Mouse (Mus musculus) stomach, embryonic 16.5 days (tissue): ENCODE data around the gene Plk5. TPM values are rescaled to one million over a fixed set of nuclear protein-coding genes. Genes with fewer than 3 reads are reported as not detected.

Experiments used
- ATAC-seq: fragments of 200-750 bp; cut with Nextera tagmentation; 2 replicates; pipeline ENCODE4 v1.8.0; 2017; ENCODE audit warnings: moderate number of reproducible peaks, moderate TSS enrichment; ENCODE audit not compliant: insufficient read depth, low FRiP score
- H3K27ac ChIP-seq: fragments of 300-500 bp; sonication (generic); 2 replicates; pipeline ENCODE4 v1.5.1; 2014; ENCODE audit warnings: low read length
- H3K27me3 ChIP-seq: fragments of 300-500 bp; sonication (generic); 2 replicates; pipeline ENCODE4 v1.6.1; 2014; ENCODE audit warnings: low read length, control low read depth, mixed read lengths; ENCODE audit not compliant: control insufficient read depth, insufficient read depth
- H3K36me3 ChIP-seq: fragments of 300-500 bp; sonication (generic); 2 replicates; pipeline ENCODE4 v1.6.1; 2014; ENCODE audit warnings: low read length; ENCODE audit not compliant: control insufficient read depth, insufficient read depth
- H3K4me1 ChIP-seq: fragments of 300-500 bp; sonication (generic); 2 replicates; pipeline ENCODE4 v1.6.1; 2014; ENCODE audit warnings: low read length, control low read depth, mixed read lengths; ENCODE audit not compliant: control insufficient read depth, insufficient read depth
- H3K4me2 ChIP-seq: fragments of 300-500 bp; sonication (generic); 2 replicates; pipeline ENCODE4 v1.6.1; 2014; ENCODE audit warnings: low read depth, low read length, mixed read lengths
- H3K4me3 ChIP-seq: fragments of 300-500 bp; sonication (generic); replicated peaks from 2 replicates; pipeline ENCODE4 v1.5.1; 2014; ENCODE audit warnings: mild to moderate bottlenecking, low read length
- H3K9ac ChIP-seq: fragments of 300-500 bp; sonication (generic); 2 replicates; pipeline ENCODE4 v1.6.1; 2014; ENCODE audit warnings: low read length
- H3K9me3 ChIP-seq: fragments of 300-500 bp; sonication (generic); replicated peaks from 2 replicates; pipeline ENCODE4 v1.6.1; 2016; ENCODE audit warnings: low read length, control low read depth; ENCODE audit not compliant: control insufficient read depth
- WGBS: fragments of 180-500 bp; shearing (Covaris S2); extraction: QIAGEN DNeasy Blood & Tissue Kit; methylation state at CpG from one replicate; pipeline ENCODE4 v1.1.7; 2014; 5-methylcytosine and 5-hydroxymethylcytosine counted together
- polyA plus RNA-seq: library from polyadenylated mRNA; unstranded; fragments of >200 nt; fragmentation: Nextera tagmentation; extraction: Ambion mirVana; gene quantifications from 2 replicates; pipeline ENCODE4 v1.2.1, GENCODE M21; 2015

Plk5 gene
- polyA plus RNA-seq, result 0.14 and 0.61 TPM in 2 replicates

GRCm38 (mm10) chr10:80356001-80356682 lies at the start of gene Plk5:
TSS of gene Plk5 (plus strand) at chr10:80356459.
- Histone ChIP-seq H3K27ac (no peak within 1 kb of the TSS), H3K36me3 (no peaks in the 10 kb centered on the region), H3K4me1 (peaks cover 22% of the 10 kb centered on the region), H3K4me2 (peak within 1 kb of the TSS; percentile 49), H3K9me3 (no peaks in the 10 kb centered on the region), H3K9ac (0 out of 2 replicates have a peak within 1 kb of the TSS, but pooled peaks have one; percentile 7), H3K4me3 (peak within 1 kb of the TSS; percentile 21), H3K27me3 (peaks cover 57% of the 10 kb centered on the region)
- 2% methylated on average over 52 of the region's 53 CpGs for WGBS
- ATAC-seq, result no peak

DNA sequence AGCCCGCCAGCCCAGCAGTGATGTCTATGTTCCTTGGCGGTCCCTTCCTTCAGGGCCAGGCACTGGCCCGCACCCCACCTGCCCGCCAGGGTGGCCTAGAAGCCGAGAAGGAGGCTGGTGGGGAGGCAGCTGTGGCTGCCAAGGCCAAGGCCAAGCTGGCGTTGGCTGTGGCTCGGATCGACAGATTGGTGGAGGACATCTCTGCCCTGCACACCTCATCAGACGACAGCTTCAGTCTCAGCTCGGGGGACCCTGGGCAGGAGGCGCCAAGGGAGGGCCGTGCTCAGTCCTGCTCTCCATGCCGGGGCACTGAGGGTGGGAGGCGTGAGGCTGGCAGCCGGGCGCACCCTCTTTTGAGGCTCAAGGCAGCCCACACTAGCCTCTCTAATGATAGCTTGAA lies 44.7 kb upstream of the Plk5 start:
- no peak for ATAC-seq
- WGBS, result 76% methylated on average over 16 of the region's 16 CpGs
- peaks cover 50% of the 10 kb centered on the region for H3K27me3 ChIP-seq

DNA sequence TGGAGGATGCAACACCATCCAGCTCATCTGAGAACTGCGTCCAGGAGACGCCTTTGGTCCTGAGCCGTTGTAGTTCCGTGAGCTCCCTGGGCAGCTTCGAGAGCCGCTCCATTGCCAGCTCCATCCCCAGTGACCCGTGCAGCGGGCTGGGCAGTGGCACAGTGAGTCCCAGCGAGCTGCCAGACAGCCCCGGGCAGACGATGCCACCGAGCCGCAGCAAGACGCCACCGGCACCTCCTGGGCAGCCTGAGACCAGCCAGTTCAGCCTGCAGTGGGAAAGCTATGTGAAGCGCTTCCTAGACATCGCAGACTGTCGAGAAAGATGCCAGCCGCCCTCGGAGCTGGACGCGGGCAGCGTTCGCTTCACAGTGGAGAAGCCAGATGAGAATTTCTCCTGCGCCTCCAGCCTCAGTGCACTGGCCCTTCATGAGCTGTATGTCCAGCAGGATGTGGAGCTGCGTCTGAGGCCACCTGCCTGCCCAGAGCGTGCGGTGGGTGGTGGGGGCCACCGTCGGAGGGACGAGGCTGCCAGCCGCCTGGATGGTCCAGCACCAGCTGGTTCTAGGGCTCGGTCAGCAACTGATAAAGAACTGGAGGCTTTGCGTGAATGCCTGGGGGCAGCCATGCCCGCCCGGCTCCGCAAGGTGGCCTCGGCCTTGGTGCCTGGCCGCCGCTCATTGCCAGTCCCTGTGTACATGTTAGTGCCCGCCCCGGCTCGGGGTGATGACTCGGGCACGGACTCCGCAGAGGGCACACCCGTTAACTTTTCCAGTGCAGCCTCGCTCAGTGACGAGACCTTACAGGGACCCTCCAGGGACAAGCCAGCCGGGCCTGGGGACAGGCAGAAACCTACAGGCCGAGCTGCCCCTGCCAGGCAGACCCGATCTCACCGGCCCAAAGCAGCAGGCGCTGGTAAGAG lies 43.4 kb upstream of the Plk5 start:
- ATAC-seq, result no peak
- Histone ChIP-seq H3K9ac (0 out of 2 replicates have a peak overlapping the region, but pooled peaks have one; percentile 60), H3K27ac (no peak overlapping the region), H3K9me3 (no peaks in the 10 kb centered on the region), H3K36me3 (peaks cover 4% of the 10 kb centered on the region; the same call in 1 of the 2 replicates), H3K4me3 (no peak overlapping the region), H3K4me1 (peaks cover 13% of the 10 kb centered on the region), H3K4me2 (no peak overlapping the region), H3K27me3 (peaks cover 56% of the 10 kb centered on the region)
- whole genome bisulfite sequencing, result 60% methylated on average over 54 of the region's 54 CpGs

More for the DNA sequence above, 44.7 kb upstream of the Plk5 start:
- Histone ChIP-seq H3K9me3 (no peaks in the 10 kb centered on the region), H3K36me3 (no peaks in the 10 kb centered on the region), H3K27ac (no peak overlapping the region), H3K4me1 (peaks cover 13% of the 10 kb centered on the region), H3K4me3 (no peak overlapping the region), H3K4me2 (no peak overlapping the region), H3K9ac (no peak overlapping the region)

DNA sequence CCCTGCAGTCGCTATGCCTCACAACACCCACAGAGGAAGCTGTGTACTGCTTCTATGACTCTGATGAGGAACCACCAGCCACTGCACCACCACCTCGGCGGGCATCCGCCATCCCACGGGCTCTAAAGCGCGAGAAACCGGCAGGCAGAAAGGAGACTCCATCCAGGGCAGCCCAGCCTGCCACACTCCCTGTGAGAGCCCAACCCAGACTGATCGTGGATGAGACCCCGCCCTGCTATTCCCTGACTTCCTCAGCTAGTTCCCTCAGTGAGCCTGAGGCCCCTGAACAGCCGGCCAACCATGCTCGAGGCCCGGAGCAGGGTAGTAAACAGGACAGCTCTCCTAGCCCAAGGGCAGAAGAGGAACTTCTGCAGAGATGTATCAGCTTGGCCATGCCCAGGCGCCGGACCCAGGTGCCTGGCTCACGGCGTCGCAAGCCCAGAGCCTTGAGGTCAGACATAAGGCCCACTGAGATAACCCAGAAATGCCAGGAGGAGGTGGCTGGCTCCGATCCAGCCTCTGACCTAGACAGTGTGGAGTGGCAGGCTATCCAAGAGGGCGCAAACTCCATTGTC lies 42.5 kb upstream of the Plk5 start:
- H3K9ac ChIP-seq, result peak overlapping the region; percentile 60
- ATAC-seq, result peak; percentile 49; the same call in 1 of the 2 replicates

GRCm38 (mm10) chr10:80314494-80315001 lies 41.7 kb upstream of the Plk5 start:
- Histone ChIP-seq H3K9ac (no peak overlapping the region), H3K27me3 (peaks cover 53% of the 10 kb centered on the region), H3K4me3 (no peak overlapping the region), H3K27ac (no peak overlapping the region), H3K4me1 (peaks cover 16% of the 10 kb centered on the region), H3K4me2 (no peak overlapping the region), H3K9me3 (no peaks in the 10 kb centered on the region), H3K36me3 (peaks cover 5% of the 10 kb centered on the region; the same call in 1 of the 2 replicates)
- ATAC-seq, result no peak
- WGBS, result 47% methylated on average over 16 of the region's 16 CpGs

More for the DNA sequence above, 42.5 kb upstream of the Plk5 start:
- Histone ChIP-seq H3K27me3 (peaks cover 56% of the 10 kb centered on the region), H3K27ac (peak overlapping the region; percentile 57), H3K4me1 (peaks cover 13% of the 10 kb centered on the region), H3K4me3 (0 out of 2 replicates have a peak overlapping the region, but pooled peaks have one; percentile 5), H3K36me3 (peaks cover 5% of the 10 kb centered on the region; the same call in 1 of the 2 replicates), H3K4me2 (peak overlapping the region; percentile 17; the same call in 1 of the 2 replicates), H3K9me3 (no peaks in the 10 kb centered on the region)
- WGBS, result 40% methylated on average over 20 of the region's 20 CpGs

- no peak overlapping the region for H3K27ac ChIP-seq
- H3K4me1 ChIP-seq, result peaks cover 18% of the 10 kb centered on the region
- 0 out of 2 replicates have a peak overlapping the region, but pooled peaks have one; percentile 1 for H3K9ac ChIP-seq
- H3K27me3 ChIP-seq, result peaks cover 53% of the 10 kb centered on the region
- WGBS, result 47% methylated on average over 27 of the region's 27 CpGs
- H3K36me3 ChIP-seq, result peaks cover 5% of the 10 kb centered on the region; the same call in 1 of the 2 replicates
- ATAC-seq, result no peak
- no peak overlapping the region for H3K4me2 ChIP-seq
- no peak overlapping the region for H3K4me3 ChIP-seq
- H3K9me3 ChIP-seq, result no peaks in the 10 kb centered on the region
Measured at GRCm38 (mm10) chr10:80315315-80315714, 40.9 kb upstream of the Plk5 start.

DNA sequence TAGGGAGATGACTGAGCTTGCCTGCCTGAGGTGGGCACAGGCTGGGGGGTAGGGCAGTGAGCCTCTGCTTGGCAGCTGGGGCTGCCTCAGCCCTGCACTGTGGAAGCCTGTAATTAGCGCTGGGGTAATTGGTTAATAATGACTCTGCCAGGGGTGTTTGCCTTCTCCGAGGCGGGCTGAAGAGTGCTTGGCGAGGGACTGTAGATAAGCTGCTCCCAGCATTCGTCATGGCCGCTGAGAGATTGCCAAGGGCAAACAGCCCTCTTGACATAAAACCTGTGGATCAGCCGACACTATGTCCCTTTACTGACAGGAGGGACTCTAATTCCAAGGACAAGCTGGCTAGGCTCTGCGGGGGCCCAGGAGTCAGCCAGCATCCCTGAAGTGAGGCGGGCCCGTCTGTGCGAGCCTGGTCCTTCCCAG lies 39.9 kb upstream of the Plk5 start:
- no peak overlapping the region for H3K4me3 ChIP-seq
- no peak overlapping the region for H3K9ac ChIP-seq
- peaks cover 22% of the 10 kb centered on the region for H3K4me1 ChIP-seq
- H3K27ac ChIP-seq, result no peak overlapping the region
- no peak for ATAC-seq
- no peaks in the 10 kb centered on the region for H3K9me3 ChIP-seq
- H3K36me3 ChIP-seq, result peaks cover 5% of the 10 kb centered on the region; the same call in 1 of the 2 replicates
- WGBS, result 23% methylated on average over 11 of the region's 11 CpGs
- no peak overlapping the region for H3K4me2 ChIP-seq
- H3K27me3 ChIP-seq, result peaks cover 49% of the 10 kb centered on the region

- Histone ChIP-seq H3K4me1 (peaks cover 22% of the 10 kb centered on the region), H3K36me3 (peaks cover 5% of the 10 kb centered on the region; the same call in 1 of the 2 replicates), H3K27ac (no peak overlapping the region), H3K9ac (no peak overlapping the region), H3K4me3 (no peak overlapping the region), H3K9me3 (no peaks in the 10 kb centered on the region), H3K27me3 (peaks cover 43% of the 10 kb centered on the region), H3K4me2 (no peak overlapping the region)
- no peak for ATAC-seq
- 58% methylated on average over 10 of the region's 10 CpGs for WGBS
Measured at GRCm38 (mm10) chr10:80317011-80317410, 39.2 kb upstream of the Plk5 start.
